Mouse (Mus musculus) liver, embryonic 14.5 days (tissue): ENCODE measurements at regions not wholly inside any gene's neighbourhood (a gene's known extent, or its start where the extent isn't known, plus 50 kb on each side); places are given as distances from the start of the nearest gene placed in this dataset.

Experiments used
- ATAC-seq: fragments of 200-750 bp; cut with Nextera tagmentation; 2 replicates; pipeline ENCODE4 v1.8.0; 2017; ENCODE audit warnings: moderate number of reproducible peaks, mild to moderate bottlenecking, moderate library complexity; ENCODE audit not compliant: insufficient read depth
- DNase-seq, 3 experiments: peaks; one replicate each; pipeline ENCODE4 v3.0.0-alpha.2; 2012 to 2013; ENCODE audit warnings: low read depth in 3 of 3, low spot score in 3 of 3
- H3K27ac ChIP-seq: fragments of 300-500 bp; sonication (generic); 2 replicates; pipeline ENCODE4 v1.5.1; 2014; ENCODE audit warnings: moderate library complexity, mild to moderate bottlenecking, control low read depth, inconsistent platforms
- H3K27me3 ChIP-seq: fragments of 300-500 bp; sonication (generic); 2 replicates; pipeline ENCODE4 v1.6.1; 2014; ENCODE audit warnings: mild to moderate bottlenecking, low read length, moderate library complexity; ENCODE audit not compliant: control insufficient read depth, insufficient read depth
- H3K36me3 ChIP-seq: fragments of 300-500 bp; sonication (generic); replicated peaks from 2 replicates; pipeline ENCODE4 v1.6.1; 2014; ENCODE audit warnings: low read depth; ENCODE audit not compliant: control insufficient read depth, insufficient read depth
- H3K4me1 ChIP-seq, 2 experiments: fragments of 200-500 bp in 1 of 2; fragments of 300-500 bp in 1 of 2; sonication (generic) in 1 of 2; replicated peaks; 2 replicates each; pipeline ENCODE4 v1.6.1; 2012 to 2014; ENCODE audit warnings: antibody characterized with exemption in 1 of 2, inconsistent platforms in 1 of 2, low read length in 1 of 2; ENCODE audit not compliant: control insufficient read depth in 2 of 2, insufficient read depth in 2 of 2
- H3K4me2 ChIP-seq: fragments of 300-500 bp; sonication (generic); 2 replicates; pipeline ENCODE4 v1.6.1; 2014; ENCODE audit warnings: low read depth, mild to moderate bottlenecking, control low read depth, moderate library complexity
- H3K4me3 ChIP-seq, 2 experiments: fragments of 200-500 bp in 1 of 2; fragments of 300-500 bp in 1 of 2; sonication (generic) in 1 of 2; 2 replicates each; pipeline ENCODE4 v1.5.1; 2012 to 2014; ENCODE audit warnings: low read depth in 2 of 2, low read length in 2 of 2, mild to moderate bottlenecking in 2 of 2, control low read depth in 1 of 2, inconsistent platforms in 1 of 2, moderate library complexity in 1 of 2; ENCODE audit not compliant: insufficient read depth in 1 of 2
- H3K9ac ChIP-seq: fragments of 300-500 bp; sonication (generic); replicated peaks from 2 replicates; pipeline ENCODE4 v1.6.1; 2014; ENCODE audit warnings: mild to moderate bottlenecking, control low read depth, moderate library complexity
- H3K9me3 ChIP-seq: fragments of 300-500 bp; sonication (generic); 2 replicates; pipeline ENCODE4 v1.6.1; 2016; ENCODE audit warnings: low read length, mixed read lengths; ENCODE audit not compliant: control insufficient read depth
- CTCF ChIP-seq: IDR thresholded peaks from 2 replicates; pipeline ENCODE4 v1.5.1; 2016; ENCODE audit warnings: antibody characterized with exemption, low read depth, control low read depth
- EP300 ChIP-seq: IDR thresholded peaks from 2 replicates; pipeline ENCODE4 v1.6.1; 2016; ENCODE audit warnings: antibody characterized with exemption, low read depth
- WGBS: fragments of 180-500 bp; shearing (Covaris S2); extraction: QIAGEN DNeasy Blood & Tissue Kit; methylation state at CpG from one replicate; pipeline ENCODE4 v1.1.7; 2014; ENCODE audit not compliant: insufficient replicate concordance; 5-methylcytosine and 5-hydroxymethylcytosine counted together

GRCm38 (mm10) chr7:36829710-36830109, 131.8 kb downstream of the Tshz3 start:
- no peak for ATAC-seq
- Histone ChIP-seq H3K36me3 (no peaks in the 10 kb centered on the region), H3K4me1 (no peaks in the 10 kb centered on the region), H3K4me2 (no peak overlapping the region), H3K27me3 (no peaks in the 10 kb centered on the region), H3K27ac (no peak overlapping the region), H3K9ac (no peak overlapping the region), H3K4me3 (no peak overlapping the region), H3K9me3 (no peaks in the 10 kb centered on the region)
- TF ChIP-seq CTCF (no peak), EP300 (no peak)
- no peak for DNase-seq
- 74% methylated on average over 8 of the region's 8 CpGs for WGBS

GRCm38 (mm10) chr7:36830155-36830554, 132.2 kb downstream of the Tshz3 start:
- TF ChIP-seq CTCF, result no peak
- TF ChIP-seq EP300, result no peak
- no peak for ATAC-seq
- no peak overlapping the region for H3K4me2 ChIP-seq
- no peaks in the 10 kb centered on the region for H3K27me3 ChIP-seq
- no peaks in the 10 kb centered on the region for H3K9me3 ChIP-seq
- no peaks in the 10 kb centered on the region for H3K36me3 ChIP-seq
- no peak overlapping the region for H3K27ac ChIP-seq
- H3K4me3 ChIP-seq, result no peak overlapping the region
- H3K4me1 ChIP-seq, result no peaks in the 10 kb centered on the region
- no peak overlapping the region for H3K9ac ChIP-seq
- no peak for DNase-seq
- 63% methylated on average over 2 of the region's 2 CpGs for WGBS

GRCm38 (mm10) chr7:36848279-36848678, 150.4 kb downstream of the Tshz3 start:
- Histone ChIP-seq H3K27me3 (no peaks in the 10 kb centered on the region), H3K9me3 (no peaks in the 10 kb centered on the region), H3K4me2 (no peak overlapping the region), H3K27ac (no peak overlapping the region), H3K4me3 (no peak overlapping the region), H3K9ac (no peak overlapping the region), H3K36me3 (no peaks in the 10 kb centered on the region), H3K4me1 (no peaks in the 10 kb centered on the region)
- 48% methylated on average over 2 of the region's 2 CpGs for WGBS
- no peak for DNase-seq
- ATAC-seq, result no peak
- no peak for TF ChIP-seq EP300
- no peak for TF ChIP-seq CTCF

- Histone ChIP-seq H3K27ac (no peak overlapping the region), H3K4me1 (no peaks in the 10 kb centered on the region), H3K9me3 (no peaks in the 10 kb centered on the region; the same call in 1 of the 2 replicates), H3K36me3 (no peaks in the 10 kb centered on the region), H3K4me3 (no peak overlapping the region), H3K9ac (no peak overlapping the region), H3K27me3 (no peaks in the 10 kb centered on the region), H3K4me2 (no peak overlapping the region)
- DNase-seq, result no peak
- WGBS, result 33% methylated on average over 4 of the region's 4 CpGs
- ATAC-seq, result no peak
- TF ChIP-seq EP300 (no peak), CTCF (no peak)
These were observed 153.5 kb downstream of the Tshz3 start for GRCm38 (mm10) chr7:36851275-36851889.

- no peaks in the 10 kb centered on the region for H3K36me3 ChIP-seq
- no peaks in the 10 kb centered on the region for H3K4me1 ChIP-seq
- no peak overlapping the region for H3K4me3 ChIP-seq
- no peak overlapping the region for H3K9ac ChIP-seq
- no peak overlapping the region for H3K4me2 ChIP-seq
- ATAC-seq (no peak), DNase-seq (no peak)
- no peaks in the 10 kb centered on the region; the same call in 1 of the 2 replicates for H3K9me3 ChIP-seq
- no peak for TF ChIP-seq EP300
- no peak for TF ChIP-seq CTCF
- H3K27me3 ChIP-seq, result no peaks in the 10 kb centered on the region
- H3K27ac ChIP-seq, result no peak overlapping the region
These were observed 156.4 kb downstream of the Tshz3 start for GRCm38 (mm10) chr7:36854308-36854707.
